Mouse (Mus musculus) MEL (cell line): ENCODE data around the gene Ppp2r2c.

Experiments
- CTCF ChIP-seq, 3 experiments: IDR thresholded peaks in 2 of 3; conservative IDR thresholded peaks in 1 of 3; 2 replicates each; pipeline ENCODE4 v1.5.1; 2011 to 2012; ENCODE audit warnings: low read length in 3 of 3, low read depth in 2 of 3, mild to moderate bottlenecking in 2 of 3, improper control_type of control experiment in 1 of 3, inconsistent platforms in 1 of 3, mixed read lengths in 1 of 3, moderate library complexity in 1 of 3; ENCODE audit not compliant: control insufficient read depth in 1 of 3, insufficient read depth in 1 of 3, poor library complexity in 1 of 3, severe bottlenecking in 1 of 3
- EP300 ChIP-seq, 2 experiments: IDR thresholded peaks; 2 replicates each; pipeline ENCODE4 v1.6.1; 2011; ENCODE audit warnings: improper control_type of control experiment in 2 of 2, low read length in 2 of 2, low read depth in 1 of 2, mild to moderate bottlenecking in 1 of 2
- ETS1 ChIP-seq: IDR thresholded peaks from 2 replicates; pipeline ENCODE4 v1.6.1; 2012; ENCODE audit warnings: low read depth, mild to moderate bottlenecking, inconsistent platforms, low read length, improper control_type of control experiment, moderate library complexity
- GATA1 ChIP-seq: IDR thresholded peaks from 2 replicates; pipeline ENCODE4 v1.6.1; 2011; ENCODE audit warnings: low read depth, low read length, improper control_type of control experiment
- HCFC1 ChIP-seq: IDR thresholded peaks from 2 replicates; pipeline ENCODE4 v1.6.1; 2012; ENCODE audit warnings: low read depth, mild to moderate bottlenecking, inconsistent platforms, low read length, improper control_type of control experiment, moderate library complexity
- MAX ChIP-seq: IDR thresholded peaks from 2 replicates; pipeline ENCODE4 v1.6.1; 2011; ENCODE audit warnings: low read length, improper control_type of control experiment
- MAZ ChIP-seq: IDR thresholded peaks from 2 replicates; pipeline ENCODE4 v1.6.1; 2012; ENCODE audit warnings: low read depth, mild to moderate bottlenecking, inconsistent platforms, low read length, improper control_type of control experiment
- NRF1 ChIP-seq: IDR thresholded peaks from 2 replicates; pipeline ENCODE4 v1.6.1; 2014; ENCODE audit warnings: low read depth, mild to moderate bottlenecking, inconsistent platforms, low read length, improper control_type of control experiment, moderate library complexity; ENCODE audit not compliant: poor library complexity, insufficient read depth, severe bottlenecking
- POLR2A ChIP-seq, 2 experiments: IDR thresholded peaks; 2 replicates each; pipeline ENCODE4 v1.6.1; 2011 to 2012; ENCODE audit warnings: low read length in 2 of 2, mild to moderate bottlenecking in 2 of 2, control low read depth in 1 of 2, improper control_type of control experiment in 1 of 2, low read depth in 1 of 2, moderate library complexity in 1 of 2; ENCODE audit not compliant: control insufficient read depth in 1 of 2, insufficient read depth in 1 of 2, poor library complexity in 1 of 2
- POLR2AphosphoS2 ChIP-seq: IDR thresholded peaks from 2 replicates; pipeline ENCODE4 v1.6.1; 2011; ENCODE audit warnings: low read length, improper control_type of control experiment
- ZNF384 ChIP-seq: IDR thresholded peaks from 2 replicates; pipeline ENCODE4 v1.6.1; 2012; ENCODE audit warnings: low read depth, mild to moderate bottlenecking, inconsistent platforms, low read length, improper control_type of control experiment

DNA sequence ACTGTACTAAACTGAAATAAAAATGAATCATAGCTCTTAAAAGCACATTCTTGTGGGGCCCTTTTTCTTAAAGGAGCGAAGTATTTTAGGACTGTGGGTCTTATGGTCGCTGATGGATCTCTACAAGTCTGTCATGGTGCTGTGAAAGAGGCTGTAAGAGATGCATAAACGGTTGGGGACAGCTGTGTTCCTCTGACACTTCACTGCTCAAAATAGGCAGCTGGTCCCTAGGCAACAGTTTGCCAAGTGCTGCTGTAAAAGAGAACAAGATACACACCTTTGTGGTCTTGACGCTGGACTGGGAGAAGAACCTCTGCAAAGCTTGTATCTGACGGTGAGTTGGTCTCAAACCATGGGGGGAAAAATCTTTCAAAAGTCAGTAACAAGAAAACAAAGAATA, 10.8 kb upstream of the Ppp2r2c start:
- TF ChIP-seq ETS1 (no peak), EP300 (IDR thresholded peaks at IDR 0.05; ENCODE audit: low read depth in 1 of 2, low read length in 2 of 2) (no peak), GATA1 (no peak), MAZ (no peak), HCFC1 (no peak), POLR2AphosphoS2 (no peak), CTCF (IDR thresholded peaks at IDR 0.05 in 2 of 3, conservative IDR thresholded peaks at IDR 0.05 in 1 of 3; ENCODE audit: control insufficient read depth in 1 of 3, insufficient read depth in 1 of 3, low read depth in 2 of 3, low read length in 3 of 3, poor library complexity in 1 of 3, severe bottlenecking in 1 of 3) (no peak), NRF1 (no peak), MAX (no peak), POLR2A (IDR thresholded peaks at IDR 0.05; ENCODE audit: control insufficient read depth in 1 of 2, insufficient read depth in 1 of 2, low read depth in 1 of 2, low read length in 2 of 2, poor library complexity in 1 of 2) (no peak), ZNF384 (no peak)
